Mouse (Mus musculus) stomach, postnatal 0 days (tissue): ENCODE results near the gene Myo10. TPM values are rescaled to one million over a fixed set of nuclear protein-coding genes. Genes with fewer than 3 reads are reported as not detected.

Experiments used
- ATAC-seq: fragments of 200-750 bp; cut with Nextera tagmentation; 2 replicates; pipeline ENCODE4 v1.8.0; 2017; ENCODE audit not compliant: low FRiP score, low TSS enrichment
- DNase-seq: peaks from one replicate; pipeline ENCODE4 v3.0.0-alpha.2; 2016; ENCODE audit warnings: low spot score
- H3K27ac ChIP-seq: fragments of 300-500 bp; sonication (generic); replicated peaks from 2 replicates; pipeline ENCODE4 v1.5.1; 2014; ENCODE audit warnings: mild to moderate bottlenecking, control low read depth
- H3K27me3 ChIP-seq: fragments of 300-500 bp; sonication (generic); 2 replicates; pipeline ENCODE4 v1.6.1; 2014; ENCODE audit warnings: low read length; ENCODE audit not compliant: control insufficient read depth, insufficient read depth
- H3K36me3 ChIP-seq: fragments of 300-500 bp; sonication (generic); 2 replicates; pipeline ENCODE4 v1.6.1; 2014; ENCODE audit warnings: low read length, mixed read lengths; ENCODE audit not compliant: control insufficient read depth, insufficient read depth
- H3K4me1 ChIP-seq: fragments of 300-500 bp; sonication (generic); replicated peaks from 2 replicates; pipeline ENCODE4 v1.6.1; 2014; ENCODE audit warnings: antibody characterized with exemption; ENCODE audit not compliant: control insufficient read depth, insufficient read depth
- H3K4me2 ChIP-seq: fragments of 300-500 bp; sonication (generic); replicated peaks from 2 replicates; pipeline ENCODE4 v1.6.1; 2014; ENCODE audit warnings: low read depth, mild to moderate bottlenecking, control low read depth, moderate library complexity
- H3K4me3 ChIP-seq: fragments of 300-500 bp; sonication (generic); 2 replicates; pipeline ENCODE4 v1.5.1; 2014; ENCODE audit warnings: low read depth, low read length, control low read depth
- H3K9ac ChIP-seq: fragments of 300-500 bp; sonication (generic); 2 replicates; pipeline ENCODE4 v1.6.1; 2014; ENCODE audit warnings: mild to moderate bottlenecking, low read length, control low read depth, mixed read lengths
- H3K9me3 ChIP-seq: fragments of 300-500 bp; sonication (generic); 2 replicates; pipeline ENCODE4 v1.6.1; 2016; ENCODE audit warnings: low read length; ENCODE audit not compliant: control insufficient read depth
- CTCF ChIP-seq: IDR thresholded peaks from 2 replicates; pipeline ENCODE4 v1.5.1; 2016; ENCODE audit warnings: antibody characterized with exemption, low read depth, mild to moderate bottlenecking, moderate library complexity
- EP300 ChIP-seq: optimal IDR thresholded peaks from 2 replicates; pipeline ENCODE3; 2016; ENCODE audit warnings: antibody characterized with exemption
- WGBS: fragments of 180-500 bp; shearing (Covaris S2); extraction: QIAGEN DNeasy Blood & Tissue Kit; methylation state at CpG from one replicate; pipeline ENCODE4 v1.1.7; 2014; 5-methylcytosine and 5-hydroxymethylcytosine counted together
- polyA plus RNA-seq: library from polyadenylated mRNA; unstranded; fragments of >200 nt; fragmentation: Nextera tagmentation; extraction: Ambion mirVana; gene quantifications from 2 replicates; pipeline ENCODE4 v1.2.1, GENCODE M21; 2015

The Myo10 gene
- polyA plus RNA-seq, 1 experiment from 2014 or later = 15.8 TPM

DNA sequence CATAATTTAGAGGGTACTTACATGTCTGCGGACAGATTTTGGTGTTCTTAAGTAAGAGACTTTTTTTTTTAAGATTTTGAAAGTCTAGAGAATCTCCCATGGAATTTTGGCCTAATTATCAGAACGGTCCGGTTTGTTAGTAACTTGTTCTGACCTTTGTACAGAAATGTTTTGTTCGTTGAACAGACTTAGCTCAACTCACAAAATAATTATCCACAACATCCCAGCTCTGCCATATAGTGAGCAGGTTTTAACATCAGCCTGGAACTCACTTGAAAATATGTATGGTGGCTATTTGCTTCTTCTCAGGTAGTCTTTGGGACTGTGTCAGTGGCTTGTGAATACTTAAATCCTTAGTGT is 68.4 kb downstream of the Myo10 start:
- Histone ChIP-seq H3K27ac (no peak overlapping the region), H3K36me3 (no peaks in the 10 kb centered on the region), H3K4me2 (no peak overlapping the region), H3K4me3 (no peak overlapping the region), H3K4me1 (peaks cover 3% of the 10 kb centered on the region; the same call in 1 of the 2 replicates), H3K27me3 (no peaks in the 10 kb centered on the region), H3K9me3 (no peaks in the 10 kb centered on the region), H3K9ac (no peak overlapping the region)
- no peak for TF ChIP-seq EP300
- no peak for TF ChIP-seq CTCF
- ATAC-seq = no peak
- 74% methylated on average over 4 of the region's 4 CpGs for WGBS
- DNase-seq = no peak

DNA sequence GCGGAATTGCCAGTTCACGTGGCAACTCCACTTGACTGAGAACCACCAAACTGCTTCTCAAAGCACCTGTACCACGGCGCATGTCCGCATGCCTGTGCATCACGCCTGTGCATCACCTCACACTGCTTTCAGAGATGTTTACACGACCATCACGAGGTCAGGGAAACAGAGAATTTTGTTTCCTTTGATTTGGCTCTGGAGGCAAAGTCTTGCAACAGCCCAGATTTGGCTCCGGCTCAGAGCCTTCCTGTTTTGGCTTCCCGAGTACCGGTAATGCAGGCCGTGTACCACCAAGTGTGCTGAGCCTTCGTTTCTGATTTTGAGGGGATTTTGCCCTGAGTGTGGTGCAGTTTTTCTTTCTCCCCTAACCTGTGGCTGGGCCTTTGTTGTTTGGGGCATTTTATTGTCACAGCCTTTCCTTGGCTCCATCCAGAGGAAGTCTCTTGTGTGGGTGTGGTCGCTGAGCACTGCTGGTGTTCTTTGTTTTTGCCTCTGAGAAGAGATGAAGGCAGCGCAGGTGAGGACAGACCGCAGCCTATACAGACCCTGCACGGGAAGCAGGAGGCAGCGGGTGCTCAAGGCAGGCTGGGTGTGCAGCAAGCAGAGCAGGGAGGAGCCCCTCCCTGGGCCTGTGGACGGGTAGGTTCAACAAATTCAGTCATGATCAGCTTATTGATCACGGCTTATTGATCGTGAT is 70.1 kb downstream of the Myo10 start:
- no peak overlapping the region for H3K27ac ChIP-seq
- no peaks in the 10 kb centered on the region for H3K9me3 ChIP-seq
- no peak overlapping the region for H3K4me2 ChIP-seq
- TF ChIP-seq CTCF (no peak), EP300 (no peak)
- no peak for DNase-seq
- H3K9ac ChIP-seq = no peak overlapping the region
- no peaks in the 10 kb centered on the region for H3K36me3 ChIP-seq
- H3K4me1 ChIP-seq = peaks cover 3% of the 10 kb centered on the region; the same call in 1 of the 2 replicates
- H3K27me3 ChIP-seq = no peaks in the 10 kb centered on the region
- no peak for ATAC-seq
- H3K4me3 ChIP-seq = no peak overlapping the region
- 50% methylated on average over 21 of the region's 21 CpGs for WGBS

DNA sequence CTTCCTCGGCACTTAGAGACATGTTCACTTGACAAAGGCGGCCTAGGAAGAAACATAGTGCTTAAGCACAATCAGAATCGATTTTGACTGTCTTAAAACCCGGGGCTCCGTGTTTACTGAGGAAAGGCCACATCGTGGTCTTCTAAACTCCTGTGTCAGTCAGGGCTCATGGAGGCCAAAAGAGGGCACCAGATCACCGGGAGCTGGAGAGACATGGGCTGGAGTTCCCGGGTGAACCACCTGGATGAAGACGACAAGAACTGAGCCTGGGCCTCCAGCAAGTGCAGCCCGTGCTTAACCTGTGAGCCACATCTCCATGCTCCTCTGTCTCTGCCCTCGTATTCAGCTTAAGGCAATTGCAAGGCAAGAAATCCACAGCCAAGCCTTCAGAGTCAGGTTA is 71.4 kb downstream of the Myo10 start:
- no peak overlapping the region for H3K9ac ChIP-seq
- no peak overlapping the region for H3K4me2 ChIP-seq
- 60% methylated on average over 11 of the region's 11 CpGs for WGBS
- H3K36me3 ChIP-seq = no peaks in the 10 kb centered on the region
- no peak overlapping the region for H3K4me3 ChIP-seq
- DNase-seq = no peak
- H3K4me1 ChIP-seq = peaks cover 3% of the 10 kb centered on the region; the same call in 1 of the 2 replicates
- TF ChIP-seq EP300 (no peak), CTCF (peak; percentile 35; the same call in 1 of the 2 replicates)
- H3K27ac ChIP-seq = no peak overlapping the region
- H3K27me3 ChIP-seq = no peaks in the 10 kb centered on the region
- H3K9me3 ChIP-seq = no peaks in the 10 kb centered on the region
- no peak for ATAC-seq

DNA sequence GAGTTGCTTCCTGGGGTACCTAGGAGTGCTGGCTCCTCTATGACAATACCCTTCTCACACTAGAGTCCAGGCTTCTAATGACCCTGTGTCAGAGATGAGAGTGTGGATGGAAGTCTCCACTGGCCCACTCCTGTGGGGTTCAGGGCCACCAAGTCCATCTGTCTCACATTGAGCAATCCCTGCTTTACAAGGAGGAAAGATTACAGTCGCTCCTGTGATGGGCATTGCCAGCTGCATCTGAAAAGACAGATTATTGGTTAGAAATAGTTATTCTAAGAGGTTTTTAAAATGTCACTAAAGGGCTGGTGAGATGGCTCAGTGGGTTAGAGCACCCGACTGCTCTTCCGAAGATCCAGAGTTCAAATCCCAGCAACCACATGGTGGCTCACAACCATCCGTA is 72.4 kb downstream of the Myo10 start:
- TF ChIP-seq EP300 (no peak), CTCF (no peak)
- Histone ChIP-seq H3K27me3 (no peaks in the 10 kb centered on the region), H3K27ac (no peak overlapping the region), H3K4me3 (no peak overlapping the region), H3K4me2 (no peak overlapping the region), H3K36me3 (no peaks in the 10 kb centered on the region), H3K9me3 (no peaks in the 10 kb centered on the region), H3K4me1 (peaks cover 3% of the 10 kb centered on the region; the same call in 1 of the 2 replicates), H3K9ac (no peak overlapping the region)
- ATAC-seq (no peak), DNase-seq (no peak)
- 93% methylated on average over 4 of the region's 4 CpGs for WGBS

DNA sequence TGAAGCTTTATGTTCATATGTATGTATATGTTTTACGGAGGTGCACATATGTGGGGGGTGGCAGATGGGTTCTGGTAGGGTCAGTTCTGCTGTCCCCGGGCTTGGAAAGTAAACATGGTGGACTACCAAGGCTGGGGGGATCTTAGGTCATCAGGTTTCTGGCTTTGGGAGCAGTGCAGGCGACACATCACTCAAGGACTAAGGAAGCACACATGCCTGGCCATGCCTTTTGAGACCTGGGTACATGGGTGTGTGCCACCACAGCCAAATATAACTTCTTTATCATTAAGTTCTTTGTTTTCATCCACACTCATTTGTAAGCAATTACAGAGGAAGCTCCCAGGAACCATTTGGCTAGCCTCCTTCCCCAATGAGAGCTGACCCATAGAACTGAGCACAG is 72.9 kb downstream of the Myo10 start:
- ATAC-seq (no peak), DNase-seq (no peak)
- H3K9ac ChIP-seq = no peak overlapping the region
- H3K4me1 ChIP-seq = peaks cover 3% of the 10 kb centered on the region; the same call in 1 of the 2 replicates
- H3K27me3 ChIP-seq = no peaks in the 10 kb centered on the region
- TF ChIP-seq CTCF (no peak), EP300 (no peak)
- no peaks in the 10 kb centered on the region for H3K36me3 ChIP-seq
- WGBS = 86% methylated on average over 3 of the region's 3 CpGs
- H3K27ac ChIP-seq = no peak overlapping the region
- H3K4me2 ChIP-seq = no peak overlapping the region
- H3K4me3 ChIP-seq = no peak overlapping the region
- H3K9me3 ChIP-seq = no peaks in the 10 kb centered on the region

DNA sequence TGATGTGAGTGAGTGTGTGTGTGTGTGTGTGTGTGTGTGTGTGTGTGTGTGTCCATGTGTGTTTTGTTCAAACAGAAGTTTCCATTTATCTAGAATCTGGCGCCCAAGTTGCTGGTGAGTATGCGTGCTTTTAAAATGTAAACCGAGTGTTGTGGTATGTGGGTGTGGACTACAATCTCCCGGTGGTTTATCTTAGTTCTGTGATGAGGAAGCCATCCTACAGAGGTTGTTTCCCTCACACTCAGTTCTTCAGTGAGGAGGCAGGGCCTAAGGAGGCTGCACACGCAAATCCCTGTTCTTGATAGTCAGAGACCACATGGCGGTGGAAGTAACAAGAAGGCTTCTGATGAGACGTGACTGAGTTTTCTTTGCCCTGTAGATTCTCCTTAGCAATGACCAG is 73.6 kb downstream of the Myo10 start:
- DNase-seq = no peak
- ATAC-seq = peak; percentile 53; the same call in 1 of the 2 replicates

More for the DNA sequence above, 73.6 kb downstream of the Myo10 start:
- Histone ChIP-seq H3K9ac (no peak overlapping the region), H3K27me3 (no peaks in the 10 kb centered on the region), H3K4me2 (no peak overlapping the region), H3K9me3 (no peaks in the 10 kb centered on the region), H3K36me3 (no peaks in the 10 kb centered on the region), H3K4me1 (peaks cover 3% of the 10 kb centered on the region; the same call in 1 of the 2 replicates), H3K27ac (no peak overlapping the region), H3K4me3 (no peak overlapping the region)
- no peak for TF ChIP-seq CTCF
- no peak for TF ChIP-seq EP300
- 49% methylated on average over 7 of the region's 7 CpGs for WGBS
